Mouse (Mus musculus) erythroblast, embryonic 14.5 days (primary cell): ENCODE measurements around the gene Gm17651. TPM values are rescaled to one million over a fixed set of nuclear protein-coding genes. Genes with fewer than 3 reads are reported as not detected.

Experiments
- H3K27me3 ChIP-seq: 2 replicates; pipeline ENCODE4 v1.6.1; 2012; ENCODE audit warnings: inconsistent platforms; ENCODE audit not compliant: control insufficient read depth
- H3K36me3 ChIP-seq: 2 replicates; pipeline ENCODE4 v1.6.1; 2012; ENCODE audit warnings: mild to moderate bottlenecking, inconsistent platforms; ENCODE audit not compliant: control insufficient read depth
- H3K4me1 ChIP-seq: 2 replicates; pipeline ENCODE4 v1.6.1; 2012; ENCODE audit warnings: inconsistent platforms; ENCODE audit not compliant: control insufficient read depth
- H3K4me3 ChIP-seq: replicated peaks from 2 replicates; pipeline ENCODE3; 2012; ENCODE audit warnings: moderate library complexity, mild to moderate bottlenecking, inconsistent platforms
- H3K9me3 ChIP-seq: 2 replicates; pipeline ENCODE4 v1.6.1; 2012; ENCODE audit warnings: low read length, inconsistent platforms, mixed read lengths; ENCODE audit not compliant: control insufficient read depth
- GATA1 ChIP-seq: IDR thresholded peaks from 2 replicates; pipeline ENCODE4 v1.6.1; 2012; ENCODE audit warnings: low read length, inconsistent platforms, mixed read lengths
- TAL1 ChIP-seq: IDR thresholded peaks from 3 replicates; pipeline ENCODE4 v1.6.1; 2012; ENCODE audit warnings: low read length, inconsistent platforms, mixed read lengths
- polyA plus RNA-seq: library from polyadenylated mRNA; stranded (reverse); fragments of >175 nt; gene quantifications from 2 replicates; pipeline ENCODE4 v1.2.3, GENCODE M21; 2012

The Gm17651 gene
- polyA plus RNA-seq, 1 experiment: not detected

GRCm38 (mm10) chr3:97697291-97697690 is 22.8 kb upstream of the Gm17651 start:
- no peaks in the 10 kb centered on the region for H3K27me3 ChIP-seq
- H3K9me3 ChIP-seq: no peaks in the 10 kb centered on the region
- no peaks in the 10 kb centered on the region for H3K4me1 ChIP-seq
- no peak for TF ChIP-seq GATA1
- TF ChIP-seq TAL1: no peak
- H3K4me3 ChIP-seq: no peak overlapping the region
- H3K36me3 ChIP-seq: no peaks in the 10 kb centered on the region; the same call in 1 of the 2 replicates

- Histone ChIP-seq H3K9me3 (no peaks in the 10 kb centered on the region), H3K27me3 (no peaks in the 10 kb centered on the region), H3K4me1 (no peaks in the 10 kb centered on the region), H3K36me3 (no peaks in the 10 kb centered on the region; the same call in 1 of the 2 replicates), H3K4me3 (no peak overlapping the region)
- no peak for TF ChIP-seq TAL1
- no peak for TF ChIP-seq GATA1
These were observed 22.4 kb upstream of the Gm17651 start for GRCm38 (mm10) chr3:97696866-97697265.

GRCm38 (mm10) chr3:97693806-97694205 is 19.3 kb upstream of the Gm17651 start:
- no peak for TF ChIP-seq GATA1
- TF ChIP-seq TAL1: no peak
- no peak overlapping the region for H3K4me3 ChIP-seq
- H3K27me3 ChIP-seq: no peaks in the 10 kb centered on the region
- H3K9me3 ChIP-seq: no peaks in the 10 kb centered on the region
- no peaks in the 10 kb centered on the region for H3K4me1 ChIP-seq
- no peaks in the 10 kb centered on the region; the same call in 1 of the 2 replicates for H3K36me3 ChIP-seq

- Histone ChIP-seq H3K27me3 (no peaks in the 10 kb centered on the region), H3K36me3 (no peaks in the 10 kb centered on the region; the same call in 1 of the 2 replicates), H3K4me3 (no peak overlapping the region), H3K9me3 (no peaks in the 10 kb centered on the region), H3K4me1 (no peaks in the 10 kb centered on the region)
- no peak for TF ChIP-seq GATA1
- no peak for TF ChIP-seq TAL1
These were observed 17.0 kb upstream of the Gm17651 start for GRCm38 (mm10) chr3:97691443-97692017.

GRCm38 (mm10) chr3:97690590-97690989 is 16.1 kb upstream of the Gm17651 start:
- Histone ChIP-seq H3K4me3 (no peak overlapping the region), H3K9me3 (no peaks in the 10 kb centered on the region), H3K36me3 (no peaks in the 10 kb centered on the region; the same call in 1 of the 2 replicates), H3K27me3 (no peaks in the 10 kb centered on the region), H3K4me1 (no peaks in the 10 kb centered on the region)
- no peak for TF ChIP-seq TAL1
- TF ChIP-seq GATA1: no peak

- Histone ChIP-seq H3K4me3 (no peak overlapping the region), H3K27me3 (peaks cover 4% of the 10 kb centered on the region), H3K36me3 (no peaks in the 10 kb centered on the region; the same call in 1 of the 2 replicates), H3K9me3 (no peaks in the 10 kb centered on the region), H3K4me1 (no peaks in the 10 kb centered on the region)
- TF ChIP-seq TAL1 (no peak), GATA1 (no peak)
These were observed 14.8 kb upstream of the Gm17651 start for GRCm38 (mm10) chr3:97689289-97689688.

- H3K36me3 ChIP-seq: no peaks in the 10 kb centered on the region; the same call in 1 of the 2 replicates
- H3K4me3 ChIP-seq: no peak overlapping the region
- peaks cover 8% of the 10 kb centered on the region for H3K4me1 ChIP-seq
- peaks cover 30% of the 10 kb centered on the region for H3K27me3 ChIP-seq
- TF ChIP-seq GATA1: no peak
- no peaks in the 10 kb centered on the region for H3K9me3 ChIP-seq
These were observed 12.1 kb upstream of the Gm17651 start for GRCm38 (mm10) chr3:97686372-97687117.

- H3K4me1 ChIP-seq: peaks cover 20% of the 10 kb centered on the region
- no peak overlapping the region for H3K4me3 ChIP-seq
- H3K27me3 ChIP-seq: peaks cover 42% of the 10 kb centered on the region
- no peaks in the 10 kb centered on the region for H3K9me3 ChIP-seq
- no peak for TF ChIP-seq GATA1
- no peak for TF ChIP-seq TAL1
- H3K36me3 ChIP-seq: no peaks in the 10 kb centered on the region
These were observed 9.2 kb upstream of the Gm17651 start for GRCm38 (mm10) chr3:97683560-97684195.

GRCm38 (mm10) chr3:97682576-97682975 is 8.1 kb upstream of the Gm17651 start:
- Histone ChIP-seq H3K36me3 (no peaks in the 10 kb centered on the region), H3K4me1 (peaks cover 20% of the 10 kb centered on the region), H3K4me3 (no peak overlapping the region), H3K27me3 (peaks cover 42% of the 10 kb centered on the region), H3K9me3 (no peaks in the 10 kb centered on the region)
- TF ChIP-seq TAL1: no peak
- TF ChIP-seq GATA1: no peak
